Mouse (Mus musculus) forebrain, postnatal 0 days (tissue): ENCODE data around the gene Kank1. TPM values are rescaled to one million over a fixed set of nuclear protein-coding genes. Genes with fewer than 3 reads are reported as not detected.

ENCODE experiments used
- ATAC-seq: fragments of 200-750 bp; cut with Nextera tagmentation; 2 replicates; pipeline ENCODE4 v1.8.0; 2017; ENCODE audit warnings: mild to moderate bottlenecking, moderate library complexity
- DNase-seq: peaks from one replicate; pipeline ENCODE4 v3.0.0-alpha.2; 2015
- H3K27ac ChIP-seq: fragments of 300-500 bp; sonication (generic); 2 replicates; pipeline ENCODE4 v1.5.1; 2014; ENCODE audit warnings: low read depth, mild to moderate bottlenecking, antibody characterized with exemption, low read length, moderate library complexity, mixed read lengths
- H3K27me3 ChIP-seq: fragments of 300-500 bp; sonication (generic); 2 replicates; pipeline ENCODE4 v1.6.1; 2014; ENCODE audit warnings: mild to moderate bottlenecking, low read length, mixed read lengths; ENCODE audit not compliant: insufficient read depth
- H3K36me3 ChIP-seq: fragments of 300-500 bp; sonication (generic); 2 replicates; pipeline ENCODE4 v1.6.1; 2014; ENCODE audit warnings: mild to moderate bottlenecking, moderate library complexity; ENCODE audit not compliant: insufficient read depth
- H3K4me1 ChIP-seq: fragments of 300-500 bp; sonication (generic); 2 replicates; pipeline ENCODE4 v1.6.1; 2014; ENCODE audit warnings: antibody characterized with exemption; ENCODE audit not compliant: insufficient read depth
- H3K4me2 ChIP-seq: fragments of 300-500 bp; sonication (generic); 2 replicates; pipeline ENCODE4 v1.6.1; 2014; ENCODE audit warnings: low read depth, mild to moderate bottlenecking, moderate library complexity
- H3K4me3 ChIP-seq: fragments of 300-500 bp; sonication (generic); 2 replicates; pipeline ENCODE4 v1.5.1; 2014; ENCODE audit warnings: low read depth, low read length, mixed read lengths
- H3K9ac ChIP-seq: fragments of 300-500 bp; sonication (generic); 2 replicates; pipeline ENCODE4 v1.6.1; 2014; ENCODE audit warnings: mild to moderate bottlenecking
- H3K9me3 ChIP-seq: fragments of 300-500 bp; sonication (generic); 2 replicates; pipeline ENCODE4 v1.6.1; 2016; ENCODE audit warnings: low read length
- CTCF ChIP-seq: sonication (generic); IDR thresholded peaks from 2 replicates; pipeline ENCODE4 v1.5.1; 2016; ENCODE audit warnings: antibody characterized with exemption, control low read depth, low read depth
- WGBS: fragments of 180-500 bp; shearing (Covaris S2); extraction: QIAGEN DNeasy Blood & Tissue Kit; methylation state at CpG from one replicate; pipeline ENCODE4 v1.1.7; 2014; 5-methylcytosine and 5-hydroxymethylcytosine counted together
- polyA plus RNA-seq: library from polyadenylated mRNA; unstranded; fragments of >200 nt; fragmentation: Nextera tagmentation; extraction: Ambion mirVana; gene quantifications from 2 replicates; pipeline ENCODE4 v1.2.1, GENCODE M21; 2015
- total RNA-seq: library from RNA; depleted of rRNA; stranded (reverse); fragments of >200 nt; gene quantifications from 2 replicates; pipeline ENCODE4 v1.2.3, GENCODE M21; 2014; rRNA removed

The Kank1 gene
- 10.4 and 10.8 TPM in 2 replicates for total RNA-seq
- 2.7 and 3.9 TPM in 2 replicates for polyA plus RNA-seq

DNA sequence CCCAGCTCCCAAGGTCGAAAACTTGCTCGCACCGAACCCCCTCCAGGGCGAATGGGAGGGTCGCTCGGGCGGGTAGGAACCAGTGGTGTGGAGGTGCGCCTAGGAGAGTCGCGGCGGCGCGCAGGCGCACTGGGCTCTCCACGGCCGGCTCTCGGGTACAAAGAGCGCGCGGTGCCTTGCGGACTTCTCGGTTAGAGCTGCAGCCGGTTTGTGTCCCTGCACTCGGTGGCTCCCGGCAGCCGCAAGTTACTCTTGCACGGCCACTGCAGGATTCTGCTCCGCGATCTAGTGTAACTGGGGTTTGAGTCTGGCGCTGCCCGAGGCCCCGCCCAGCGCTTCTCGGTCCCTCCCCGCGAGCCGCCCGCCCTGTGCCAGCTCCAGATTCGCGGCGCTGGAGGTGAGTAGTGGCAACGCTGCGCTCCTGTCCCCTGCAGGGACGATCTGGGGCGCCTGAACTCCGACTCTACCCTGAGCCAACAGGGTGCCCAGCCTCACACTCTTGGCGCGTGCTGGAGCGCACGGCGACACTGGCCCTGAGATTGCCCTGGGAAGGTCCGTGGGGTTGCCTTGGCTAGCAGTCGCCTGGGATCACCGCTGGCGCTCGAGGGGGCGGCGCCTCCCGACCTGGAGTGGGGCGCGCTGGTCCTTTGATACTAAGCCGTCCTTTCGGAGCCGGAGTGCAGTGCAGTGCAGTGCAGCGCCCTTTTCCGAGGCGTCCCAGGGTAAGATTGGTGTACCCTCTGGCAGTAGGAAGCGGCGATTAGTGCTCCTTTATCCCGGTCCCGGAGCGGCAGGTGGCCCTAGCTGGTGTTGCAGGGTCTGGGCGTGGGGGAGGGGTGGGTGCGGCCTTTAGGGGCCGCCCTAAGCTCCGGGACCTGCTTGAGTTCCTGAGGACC is at the start of gene Kank1:
Kank1 (plus strand) TSS at position 380 of the 896 bp plus-strand sequence.
- 2% methylated on average over 74 of the region's 76 CpGs for WGBS
- DNase-seq: peak; percentile 67
- peak; percentile 81 for ATAC-seq
- Histone ChIP-seq H3K27ac (no peak within 1 kb of the TSS), H3K27me3 (peaks cover 16% of the 10 kb centered on the region), H3K36me3 (no peaks in the 10 kb centered on the region), H3K9ac (peak within 1 kb of the TSS; percentile 50), H3K4me1 (no peaks in the 10 kb centered on the region; the same call in 1 of the 2 replicates), H3K9me3 (no peaks in the 10 kb centered on the region), H3K4me3 (peak within 1 kb of the TSS; percentile 52), H3K4me2 (peak within 1 kb of the TSS; percentile 94)
- TF ChIP-seq CTCF: no peak

GRCm38 (mm10) chr19:25187681-25188080 is 49.1 kb upstream of the Kank1 start:
- Histone ChIP-seq H3K27ac (no peak overlapping the region), H3K4me1 (no peaks in the 10 kb centered on the region), H3K36me3 (no peaks in the 10 kb centered on the region), H3K9me3 (no peaks in the 10 kb centered on the region), H3K4me2 (no peak overlapping the region), H3K9ac (no peak overlapping the region), H3K27me3 (no peaks in the 10 kb centered on the region), H3K4me3 (no peak overlapping the region)
- no peak for TF ChIP-seq CTCF
- DNase-seq: no peak
- peak; percentile 25; the same call in 1 of the 2 replicates for ATAC-seq
- WGBS: 75% methylated on average over 18 of the region's 18 CpGs

GRCm38 (mm10) chr19:25193751-25194150 is 43.0 kb upstream of the Kank1 start:
- Histone ChIP-seq H3K4me2 (no peak overlapping the region), H3K9ac (no peak overlapping the region), H3K27ac (no peak overlapping the region), H3K4me1 (no peaks in the 10 kb centered on the region), H3K27me3 (no peaks in the 10 kb centered on the region), H3K4me3 (no peak overlapping the region), H3K9me3 (no peaks in the 10 kb centered on the region), H3K36me3 (no peaks in the 10 kb centered on the region)
- DNase-seq: no peak
- WGBS: 93% methylated on average over 9 of the region's 9 CpGs
- no peak for ATAC-seq
- TF ChIP-seq CTCF: no peak

DNA sequence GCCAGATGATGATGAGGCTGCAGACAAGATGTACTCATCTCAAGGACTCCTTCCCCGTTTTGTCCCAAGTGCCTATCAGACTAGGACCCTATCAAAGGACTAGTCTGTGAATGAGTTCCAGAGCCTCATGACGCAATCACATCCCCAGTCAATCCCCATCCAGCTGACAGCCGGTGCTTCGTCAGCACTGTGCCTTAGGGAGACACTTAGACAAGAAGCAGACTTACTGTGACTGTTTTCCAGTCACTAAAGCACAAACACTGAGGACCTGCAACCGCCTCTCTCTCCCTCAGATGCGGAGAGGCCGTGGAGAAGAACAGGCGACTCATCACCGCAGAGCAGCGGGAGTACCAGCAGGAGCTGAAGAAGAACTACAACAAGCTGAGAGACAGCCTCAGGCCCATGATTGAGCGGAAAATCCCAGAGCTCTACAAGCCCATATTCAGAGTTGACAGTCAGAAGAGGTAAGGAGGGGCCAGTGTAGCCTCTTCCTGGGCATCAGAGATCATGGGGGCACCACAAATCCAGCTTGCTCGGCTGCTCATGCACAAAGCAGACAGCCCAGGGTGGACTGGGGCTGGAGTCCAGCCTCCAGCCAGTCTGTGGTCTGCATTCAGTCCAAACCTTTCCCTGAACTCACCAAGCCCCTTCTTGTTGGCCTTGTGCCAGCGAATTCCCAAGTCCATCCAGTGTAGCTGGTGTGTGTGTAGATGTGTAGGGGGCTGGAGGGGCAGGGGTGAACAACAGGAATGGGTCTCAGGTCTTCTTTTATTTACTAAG is 36.5 kb upstream of the Kank1 start:
- H3K4me3 ChIP-seq: no peak overlapping the region
- ATAC-seq (no peak), DNase-seq (no peak)
- H3K27me3 ChIP-seq: no peaks in the 10 kb centered on the region
- 75% methylated on average over 13 of the region's 13 CpGs for WGBS
- H3K4me2 ChIP-seq: no peak overlapping the region
- H3K27ac ChIP-seq: no peak overlapping the region
- H3K4me1 ChIP-seq: no peaks in the 10 kb centered on the region
- no peaks in the 10 kb centered on the region for H3K9me3 ChIP-seq
- no peak overlapping the region for H3K9ac ChIP-seq
- no peaks in the 10 kb centered on the region for H3K36me3 ChIP-seq
- no peak for TF ChIP-seq CTCF

DNA sequence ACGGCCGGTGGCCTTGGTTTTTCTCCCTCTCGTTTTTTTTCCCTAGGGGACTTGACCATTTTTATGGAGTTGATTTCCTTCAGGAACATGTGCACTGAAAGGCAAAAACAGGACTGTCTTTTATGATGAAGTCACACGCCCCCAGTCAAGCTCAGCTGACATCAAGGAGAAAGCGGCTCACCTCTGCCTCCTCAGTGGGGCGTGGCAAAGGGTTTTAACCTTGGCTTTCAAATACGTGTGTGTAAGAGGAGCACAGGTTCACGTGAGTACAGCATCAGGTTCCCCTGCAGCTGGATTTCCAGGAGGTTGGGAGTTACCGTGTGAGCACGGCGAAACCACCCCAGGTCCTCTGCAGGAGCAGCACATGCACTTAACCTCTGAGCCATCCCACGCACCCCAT is 33.7 kb upstream of the Kank1 start:
- Histone ChIP-seq H3K4me2 (no peak overlapping the region), H3K27ac (no peak overlapping the region), H3K9me3 (no peaks in the 10 kb centered on the region), H3K4me1 (no peaks in the 10 kb centered on the region), H3K36me3 (no peaks in the 10 kb centered on the region), H3K27me3 (no peaks in the 10 kb centered on the region), H3K9ac (no peak overlapping the region), H3K4me3 (no peak overlapping the region)
- DNase-seq (no peak), ATAC-seq (no peak)
- 84% methylated on average over 12 of the region's 12 CpGs for WGBS
- no peak for TF ChIP-seq CTCF

- no peak for TF ChIP-seq CTCF
- no peaks in the 10 kb centered on the region for H3K9me3 ChIP-seq
- no peak overlapping the region for H3K9ac ChIP-seq
- H3K4me3 ChIP-seq: no peak overlapping the region
- no peaks in the 10 kb centered on the region for H3K36me3 ChIP-seq
- no peak overlapping the region for H3K4me2 ChIP-seq
- no peak for DNase-seq
- WGBS: 64% methylated on average over 12 of the region's 12 CpGs
- no peak overlapping the region for H3K27ac ChIP-seq
- no peaks in the 10 kb centered on the region for H3K27me3 ChIP-seq
- no peaks in the 10 kb centered on the region for H3K4me1 ChIP-seq
- ATAC-seq: no peak
These were observed 29.8 kb upstream of the Kank1 start for GRCm38 (mm10) chr19:25206969-25207368.
